18 mouse cellular contexts compared by ENCODE assay signal in the genomic region with DNA sequence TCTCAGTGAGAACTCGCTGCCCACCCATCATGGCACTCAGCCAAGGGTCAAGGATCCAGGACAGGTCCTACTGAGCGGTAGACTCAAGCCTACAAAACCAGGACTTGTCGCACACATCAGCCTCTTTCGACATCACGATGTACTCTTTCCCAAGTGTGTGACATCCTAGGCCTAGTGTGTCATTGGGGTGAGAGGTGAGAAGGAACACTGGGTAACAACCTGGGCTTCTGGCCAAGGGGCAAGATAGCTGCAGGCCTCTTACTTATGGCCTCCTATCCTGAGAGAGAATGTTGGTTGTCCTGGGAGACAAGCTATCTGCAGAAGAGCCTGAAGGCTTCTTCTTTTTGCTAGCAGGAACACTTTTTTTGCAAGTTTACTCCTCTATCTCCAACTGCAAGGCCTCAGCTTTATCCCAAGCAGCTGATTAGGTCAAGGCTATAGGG. TPM values are rescaled to one million over a fixed set of nuclear protein-coding genes. Genes with fewer than 3 reads are reported as not detected.
DNase-seq lines count a peak whose midpoint lies in the region; ATAC-seq and TF ChIP-seq lines count a peak whose summit lies in the region.
"Had no signal": no experiment of that assay in that cellular context is flagged by ENCODE, and none has a peak within 500 bp of the region (broad histone marks: within the 10 kb centered on the region; RNA-seq: fewer than 3 reads in every experiment).

No protein-coding gene starts in this region.

- H3K27ac ChIP-seq in heart, embryonic 12.5 days (ENCODE audit: poor library complexity, severe bottlenecking): no peak overlapping the region
- H3K27ac ChIP-seq in liver, postnatal 0 days (ENCODE audit: low read depth): peak overlapping the region; percentile 77
- H3K27ac ChIP-seq in midbrain, embryonic 10.5 days (replicated peaks): no peak overlapping the region
- H3K27ac ChIP-seq: heart, adult 2 months; hindbrain, embryonic 14.5 days; left cerebral cortex, adult 2 months had no signal

- no peak overlapping the region for H3K4me3 ChIP-seq in heart, embryonic 12.5 days
- H3K4me3 ChIP-seq in liver, postnatal 0 days (ENCODE audit: low read depth, low read length): no peak overlapping the region
- H3K4me3 ChIP-seq in midbrain, embryonic 10.5 days: no peak overlapping the region
- H3K4me3 ChIP-seq: heart, adult 2 months; left cerebral cortex, adult 2 months had no signal

- peaks cover 20% of the 10 kb centered on the region for H3K4me1 ChIP-seq in heart, embryonic 12.5 days (replicated peaks)
- peaks cover 16% of the 10 kb centered on the region for H3K4me1 ChIP-seq in liver, postnatal 0 days (ENCODE audit: insufficient read depth)
- peaks cover 4% of the 10 kb centered on the region; the same call in 1 of the 2 replicates for H3K4me1 ChIP-seq in midbrain, embryonic 10.5 days

- no peaks in the 10 kb centered on the region for H3K9me3 ChIP-seq in heart, embryonic 12.5 days (replicated peaks)
- H3K9me3 ChIP-seq in liver, postnatal 0 days (ENCODE audit: low read length): no peaks in the 10 kb centered on the region
- no peaks in the 10 kb centered on the region for H3K9me3 ChIP-seq in midbrain, embryonic 10.5 days (replicated peaks)

- no peak overlapping the region for H3K4me2 ChIP-seq in heart, embryonic 12.5 days
- H3K4me2 ChIP-seq in liver, postnatal 0 days (ENCODE audit: low read depth, low read length): no peak overlapping the region
- H3K4me2 ChIP-seq: hindbrain, embryonic 14.5 days had no signal

- no peaks in the 10 kb centered on the region for H3K27me3 ChIP-seq in heart, embryonic 12.5 days (replicated peaks)
- H3K27me3 ChIP-seq in liver, postnatal 0 days (ENCODE audit: insufficient read depth, low read length): no peaks in the 10 kb centered on the region
- H3K27me3 ChIP-seq in midbrain, embryonic 10.5 days (ENCODE audit: low read depth, poor library complexity, severe bottlenecking): no peaks in the 10 kb centered on the region

- peak; percentile 88 for TF ChIP-seq EP300 in liver, postnatal 0 days (IDR thresholded peaks at IDR 0.05; ENCODE audit: low read depth)

- peak; percentile 30 for DNase-seq in heart, postnatal 4 days
- peak; percentile 82 to 93 for DNase-seq in adrenal gland, adult (ENCODE audit: inconsistent age in 2 of 2, low spot score in 1 of 2)
- peak; percentile 82 for DNase-seq in liver, postnatal 0 days
- DNase-seq in skeletal muscle tissue, adult 2 months (ENCODE audit: low read depth, low spot score): peak; percentile 19
- DNase-seq in midbrain, embryonic 10.5 days (ENCODE audit: low spot score): no peak
- no peak for DNase-seq in right cerebral cortex, adult 2 months (ENCODE audit: low spot score in 2 of 2)
- DNase-seq: cerebellum, adult 9-11 months; kidney, adult 2 months; retina, postnatal 1 day; thymus, postnatal 4 days had no signal

- ATAC-seq in heart, embryonic 12.5 days (ENCODE audit: insufficient number of reproducible peaks, low FRiP score): no peak
- peak; percentile 89 for ATAC-seq in liver, postnatal 0 days
- no peak for ATAC-seq in activated CD4-positive, CD25-positive, alpha-beta regulatory T cell, adult 4 months

- TF ChIP-seq CTCF in liver, postnatal 0 days (IDR thresholded peaks at IDR 0.05; ENCODE audit: low read depth): no peak

- 78% methylated on average over 5 of the region's 5 CpGs for WGBS in heart, embryonic 12.5 days
- 52% methylated on average over 5 of the region's 5 CpGs for WGBS in liver, postnatal 0 days (ENCODE audit: insufficient replicate concordance)
- 94% methylated on average over 5 of the region's 5 CpGs for WGBS in midbrain, embryonic 10.5 days

- H3K9ac ChIP-seq in heart, embryonic 12.5 days: no peak overlapping the region
- no peak overlapping the region for H3K9ac ChIP-seq in liver, postnatal 0 days (replicated peaks)
- H3K9ac ChIP-seq: hindbrain, embryonic 14.5 days had no signal

- peaks cover 59% of the 10 kb centered on the region for H3K36me3 ChIP-seq in heart, embryonic 12.5 days
- peaks cover 55% of the 10 kb centered on the region for H3K36me3 ChIP-seq in liver, postnatal 0 days (replicated peaks; ENCODE audit: insufficient read depth, low read length)
- H3K36me3 ChIP-seq in midbrain, embryonic 10.5 days: peaks cover 41% of the 10 kb centered on the region

RNA-seq across cellular contexts. Expression of gene Qsox1, which starts 16.9 kb away (rescaled TPM):
- total RNA-seq in heart, postnatal 4 days (2021): 10 to 100 TPM; 76.5 to 77.4 TPM
- 27.0 and 27.2 TPM in 2 replicates for polyA plus RNA-seq in heart, embryonic 12.5 days (2016; fragmentation: Nextera tagmentation; extraction: Ambion mirVana)
- 238 and 239 TPM in 2 replicates for polyA plus RNA-seq in liver, postnatal 0 days (2015; fragmentation: Nextera tagmentation; extraction: Ambion mirVana)
- 18.0 and 24.2 TPM in 2 replicates for polyA plus RNA-seq in midbrain, embryonic 10.5 days (2016; fragmentation: Nextera tagmentation; extraction: Ambion mirVana)
- 10 to 100 TPM; 26.9 to 46.2 TPM for polyA plus RNA-seq in activated CD4-positive, CD25-positive, alpha-beta regulatory T cell, adult 4 months (2017; shearing (Covaris generic))

RNA-seq across cellular contexts. Expression of gene Lhx4, which starts 44.3 kb away (rescaled TPM):
- not detected for total RNA-seq in heart, postnatal 4 days (2021)
- polyA plus RNA-seq in heart, embryonic 12.5 days (2016; fragmentation: Nextera tagmentation; extraction: Ambion mirVana): not detected in 2 replicates
- polyA plus RNA-seq in liver, postnatal 0 days (2015; fragmentation: Nextera tagmentation; extraction: Ambion mirVana): not detected in 2 replicates
- polyA plus RNA-seq in midbrain, embryonic 10.5 days (2016; fragmentation: Nextera tagmentation; extraction: Ambion mirVana): 2.2 and 4.6 TPM in 2 replicates
- under 1 TPM in 1 of 2 experiments, not detected in 1; 0.42 TPM for polyA plus RNA-seq in activated CD4-positive, CD25-positive, alpha-beta regulatory T cell, adult 4 months (2017; shearing (Covaris generic))
- total RNA-seq: heart, adult 2 months; left cerebral cortex, adult 2 months had no signal
- polyA plus RNA-seq: frontal cortex, adult 2 months; heart, adult 2 months; kidney, adult 2 months; large intestine, adult 2 months; limb, embryonic 14.5 days had no signal

Comparison
In these comparisons a context has a peak if more than half of its experiments do, and no peak if none do; other contexts are left out.
1. DNase-seq: peak in heart, postnatal 4 days (single experiment), adrenal gland, adult (2 of 2), liver, postnatal 0 days (single experiment) and skeletal muscle tissue, adult 2 months (single experiment); none in midbrain, embryonic 10.5 days (single experiment) and right cerebral cortex, adult 2 months (0 of 2).